Mouse (Mus musculus) spleen, adult 2 months (tissue): ENCODE results near the gene Spcs1.

Source experiments
- CTCF ChIP-seq: fragments of 200-500 bp; IDR thresholded peaks from 2 replicates; pipeline ENCODE4 v1.5.1; 2011; ENCODE audit warnings: mild to moderate bottlenecking, inconsistent platforms; ENCODE audit not compliant: insufficient read depth, insufficient read length, insufficient replicate concordance; ENCODE audit errors: extremely low read depth
- POLR2A ChIP-seq: fragments of 200-500 bp; IDR thresholded peaks from 2 replicates; pipeline ENCODE4 v1.6.1; 2011; ENCODE audit warnings: low read depth, low read length, inconsistent platforms

- no peak for TF ChIP-seq CTCF
- no peak for TF ChIP-seq POLR2A
Measured at GRCm38 (mm10) chr14:31045817-31046216, 44.3 kb upstream of the Spcs1 start.
